Mouse (Mus musculus) layer of hippocampus, postnatal 25 days (tissue): Measurements from ENCODE around the gene Synm. TPM values are rescaled to one million over a fixed set of nuclear protein-coding genes. Genes with fewer than 3 reads are reported as not detected.
A peak's percentile ranks its signal among the peaks of the same experiment; 100 is the strongest.

Experiments used
- DNase-seq, 2 experiments: peaks; one replicate each; pipeline ENCODE4 v3.0.0; 2022; ENCODE audit warnings: mixed read lengths in 2 of 2, low spot score in 1 of 2; ENCODE audit errors: extremely low spot score in 1 of 2
- total RNA-seq, 2 experiments: library from RNA; stranded (reverse); gene quantifications; 2 replicates each; pipeline ENCODE4 v1.2.3; 2021

The Synm gene
- total RNA-seq: 10 to 100 TPM; 18.9 to 19.5 TPM

DNA sequence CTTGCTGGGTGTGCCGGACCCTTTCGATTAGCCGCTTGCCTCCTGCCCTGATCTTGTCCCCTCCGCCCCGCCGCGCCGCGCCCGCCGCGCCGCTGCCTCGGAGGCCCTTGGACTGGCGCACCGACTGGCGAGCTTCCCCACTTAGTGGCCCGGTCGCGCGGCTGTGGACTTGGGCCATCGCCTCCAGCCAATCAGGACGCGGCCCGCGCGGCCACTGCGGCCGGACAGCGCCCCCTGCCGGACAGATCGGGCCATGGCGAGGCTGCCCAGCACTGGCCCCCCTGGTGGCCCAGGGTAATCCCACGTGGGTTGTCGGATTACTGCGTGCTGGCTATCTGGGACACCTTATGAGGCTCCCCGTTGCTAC, at the start of gene Synm:
Synm (minus strand) TSS at position 114 of the 367 bp plus-strand sequence.
- DNase-seq: peak; percentile 97 to 98

DNA sequence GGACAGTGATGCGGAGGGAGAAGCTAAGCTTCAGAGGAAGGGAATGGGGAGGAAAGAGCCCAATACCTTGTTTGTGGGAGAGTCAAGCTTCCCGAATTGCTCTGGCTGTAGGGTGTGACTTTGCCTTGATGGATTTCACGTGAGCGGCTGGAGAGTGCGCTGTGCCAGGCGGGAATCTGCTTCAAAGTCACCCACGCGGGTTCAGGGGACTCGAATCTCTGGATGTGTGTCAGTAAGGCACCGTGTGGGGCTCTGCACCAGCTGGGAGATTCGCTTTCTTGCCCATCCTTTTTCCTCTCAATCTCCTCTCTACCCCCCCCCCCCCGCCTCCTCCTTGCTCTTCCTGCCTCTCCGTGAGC, 44.3 kb upstream of the Synm start:
- DNase-seq: no peak

DNA sequence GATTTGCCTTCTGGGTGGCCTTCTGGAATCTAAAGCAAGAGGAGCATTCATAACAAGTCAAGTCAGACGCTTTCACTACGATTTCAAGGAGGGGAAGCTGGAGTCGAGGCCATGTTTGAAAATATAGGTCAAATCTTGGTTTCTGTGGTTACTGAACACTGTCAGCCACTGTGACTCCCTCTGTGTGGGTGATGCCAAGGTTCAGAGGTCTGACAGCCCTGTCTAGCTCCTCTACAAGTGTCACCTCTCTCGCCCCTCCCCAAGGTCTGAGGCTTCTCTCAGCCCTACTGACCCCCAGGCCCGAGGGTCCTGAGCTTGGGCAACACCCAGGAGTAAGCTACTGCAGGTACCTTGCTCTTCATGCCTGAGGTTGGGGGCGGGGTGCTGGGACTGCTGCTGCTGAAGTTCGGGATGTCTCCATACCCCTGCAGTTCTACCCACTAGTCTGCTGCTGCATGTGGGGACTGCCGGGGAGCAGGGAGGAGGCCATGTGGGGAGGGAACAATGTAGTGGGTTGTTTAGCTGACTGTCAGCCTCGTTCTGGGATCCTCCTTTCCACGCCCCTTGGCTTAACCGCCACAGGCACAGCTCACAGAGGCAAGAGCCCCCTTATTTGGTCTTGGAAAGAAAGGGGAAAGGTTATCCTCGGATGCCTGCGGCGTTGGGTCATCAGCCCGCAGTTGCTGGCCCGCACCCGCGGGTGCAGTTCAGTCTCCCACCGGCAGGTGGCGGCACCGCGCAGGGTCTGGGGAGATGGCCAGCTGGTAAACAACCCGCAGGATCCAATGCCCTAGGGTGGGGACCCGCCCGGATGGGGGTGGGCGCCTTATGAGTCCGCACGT, 43.7 kb upstream of the Synm start:
- peak; percentile 91 to 92 for DNase-seq

DNA sequence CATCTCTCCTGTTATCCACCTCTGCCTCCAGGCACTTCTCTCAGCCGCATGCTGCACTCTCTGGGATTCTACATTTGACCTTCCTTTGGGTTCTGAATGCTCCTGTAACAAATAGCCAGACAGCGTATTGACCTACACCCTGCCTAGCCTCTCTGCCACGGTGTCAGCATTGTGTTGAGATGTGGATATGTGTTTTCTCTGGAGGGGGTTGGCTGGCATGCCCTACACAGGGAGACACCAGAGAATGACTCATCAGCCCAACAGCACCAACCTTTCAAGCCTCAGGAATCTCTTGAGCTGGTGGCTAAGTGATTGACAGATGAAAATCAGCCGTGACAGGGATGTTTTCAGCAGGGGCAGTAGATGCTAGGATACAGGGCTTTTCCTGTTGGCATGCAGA, 41.5 kb upstream of the Synm start:
- no peak for DNase-seq

DNA sequence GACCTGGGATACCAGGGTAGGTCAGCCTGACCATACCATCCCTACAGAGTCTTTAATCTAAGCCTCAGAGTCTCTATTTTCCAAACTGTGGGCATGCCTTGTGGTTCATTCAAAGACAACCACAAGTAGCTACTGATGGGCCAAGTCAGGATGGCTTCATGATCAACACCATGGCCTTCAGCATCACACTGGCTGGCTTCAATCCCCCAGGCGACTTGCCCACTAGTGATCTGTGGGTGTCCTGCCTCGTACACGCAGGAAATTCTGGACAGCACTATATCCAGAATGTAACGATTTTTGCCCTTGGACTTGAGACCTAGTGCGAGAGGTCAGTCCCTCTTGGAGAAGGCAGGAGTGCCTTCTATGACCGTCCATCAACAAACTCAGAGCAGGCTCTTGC, 41.0 kb upstream of the Synm start:
- no peak for DNase-seq

DNA sequence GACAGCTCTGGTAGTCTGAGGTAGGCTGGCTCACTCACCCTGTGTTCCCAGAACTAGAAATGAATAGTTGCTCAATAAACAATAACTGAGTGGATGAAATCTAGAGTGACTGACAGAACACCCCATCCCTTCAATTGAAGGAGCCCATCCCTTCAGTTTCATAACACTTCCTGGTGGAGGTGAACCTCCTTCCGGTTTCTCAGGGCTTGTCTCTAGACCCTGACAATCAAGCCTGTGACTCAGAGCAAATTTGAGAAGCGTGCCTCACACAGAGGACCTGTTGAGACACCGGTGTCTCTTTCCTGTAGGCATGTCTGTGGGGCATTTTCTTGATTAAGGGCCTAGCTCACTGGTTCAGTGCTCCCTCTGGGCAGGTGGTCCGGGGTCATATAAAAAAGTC, 38.9 kb upstream of the Synm start:
- no peak for DNase-seq

DNA sequence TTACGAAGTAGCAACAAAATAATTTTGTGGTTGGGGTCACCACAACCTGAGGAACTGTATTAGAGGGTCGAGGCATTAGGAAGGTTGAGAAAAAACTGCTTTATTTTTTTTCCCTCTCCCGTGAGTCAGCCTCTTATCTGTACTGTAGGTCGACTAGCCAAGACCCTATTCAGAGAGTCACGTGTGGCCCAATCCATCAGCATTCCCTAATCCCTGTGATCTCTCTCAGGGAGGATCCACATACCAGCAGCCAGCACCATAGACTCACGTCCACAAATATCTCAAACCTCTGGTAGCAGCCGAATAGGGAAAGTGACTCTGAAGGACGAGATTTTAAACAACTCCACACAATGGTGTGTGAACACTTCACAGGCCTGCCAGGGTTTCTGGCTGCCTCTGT, 37.5 kb upstream of the Synm start:
- no peak for DNase-seq

DNA sequence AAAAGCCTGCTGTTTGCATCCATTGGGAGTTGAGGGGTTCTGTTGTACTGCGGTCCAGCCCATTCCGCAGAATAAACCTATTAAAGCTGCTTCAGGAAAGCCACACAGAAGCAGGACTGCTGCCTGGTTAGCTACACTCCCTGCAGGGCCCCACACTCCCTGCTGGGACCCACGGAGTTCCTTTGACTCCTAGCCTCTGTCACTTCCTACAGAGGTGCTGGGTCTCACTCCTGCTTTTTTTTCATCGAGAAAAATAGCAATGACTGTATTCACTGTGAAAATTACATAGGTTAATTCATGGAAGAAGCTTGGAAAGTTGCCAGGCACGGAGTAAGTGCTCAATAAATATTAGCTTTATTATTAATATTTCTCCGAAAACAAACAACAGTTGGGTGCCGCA, 33.9 kb upstream of the Synm start:
- DNase-seq: no peak

DNA sequence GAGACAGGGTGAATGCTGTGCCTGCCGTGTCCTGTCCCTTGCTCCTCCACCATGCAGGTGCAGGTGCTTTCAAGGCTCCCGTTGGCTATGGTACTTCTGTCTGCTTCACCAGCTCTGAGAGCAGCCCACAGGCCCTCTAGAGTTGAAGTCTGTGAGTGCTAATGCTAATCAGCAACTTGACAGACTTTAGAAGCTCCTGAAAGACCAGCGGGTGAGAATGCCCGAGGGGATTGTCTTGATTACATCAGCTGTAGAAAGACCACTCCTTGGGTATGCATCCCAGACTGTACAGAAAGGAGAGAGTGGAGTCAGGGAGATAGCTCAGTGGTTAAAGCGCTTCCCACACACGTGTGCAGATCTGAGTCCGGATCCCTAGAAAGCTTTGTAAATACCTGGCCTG, 31.7 kb upstream of the Synm start:
- no peak for DNase-seq

DNA sequence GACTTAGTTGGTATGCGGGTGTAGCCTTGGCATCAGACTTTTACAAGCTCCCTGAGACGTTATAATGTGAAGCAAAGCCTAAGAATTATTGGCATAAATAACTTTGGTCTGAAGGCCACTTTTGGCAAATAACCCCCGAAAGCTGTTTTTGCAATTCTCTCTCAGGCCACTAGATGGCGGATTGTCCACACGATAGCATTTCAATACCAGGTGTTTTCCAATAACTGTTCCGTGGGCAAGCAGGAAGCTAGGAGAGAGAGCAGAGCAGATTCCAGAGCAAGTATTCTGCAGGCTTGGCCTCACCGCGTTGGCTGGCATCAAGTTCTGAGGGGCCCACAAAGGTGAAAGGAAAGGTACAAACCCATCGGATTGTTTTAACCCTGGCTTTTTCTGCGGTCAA, 29.2 kb upstream of the Synm start:
- DNase-seq: peak; percentile 58 to 73

DNA sequence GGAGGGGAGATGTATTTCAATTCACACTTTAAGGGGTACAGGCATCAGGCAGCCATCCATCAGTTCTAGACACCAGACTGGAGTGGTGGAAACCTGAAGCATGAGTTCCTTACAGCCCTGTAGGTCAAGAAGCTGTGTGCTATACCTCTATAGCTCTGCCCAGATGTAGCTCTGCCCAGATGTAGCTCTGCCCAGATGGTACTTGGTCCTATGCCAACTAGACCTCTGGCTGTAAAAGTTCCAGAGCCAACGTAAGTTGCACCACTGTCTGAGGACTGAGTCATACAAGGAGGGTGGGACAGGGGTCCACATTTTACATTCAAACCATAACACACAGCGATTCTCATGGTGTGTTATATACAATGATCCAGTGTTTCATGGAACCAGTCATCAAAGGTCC, 28.3 kb upstream of the Synm start:
- no peak for DNase-seq

DNA sequence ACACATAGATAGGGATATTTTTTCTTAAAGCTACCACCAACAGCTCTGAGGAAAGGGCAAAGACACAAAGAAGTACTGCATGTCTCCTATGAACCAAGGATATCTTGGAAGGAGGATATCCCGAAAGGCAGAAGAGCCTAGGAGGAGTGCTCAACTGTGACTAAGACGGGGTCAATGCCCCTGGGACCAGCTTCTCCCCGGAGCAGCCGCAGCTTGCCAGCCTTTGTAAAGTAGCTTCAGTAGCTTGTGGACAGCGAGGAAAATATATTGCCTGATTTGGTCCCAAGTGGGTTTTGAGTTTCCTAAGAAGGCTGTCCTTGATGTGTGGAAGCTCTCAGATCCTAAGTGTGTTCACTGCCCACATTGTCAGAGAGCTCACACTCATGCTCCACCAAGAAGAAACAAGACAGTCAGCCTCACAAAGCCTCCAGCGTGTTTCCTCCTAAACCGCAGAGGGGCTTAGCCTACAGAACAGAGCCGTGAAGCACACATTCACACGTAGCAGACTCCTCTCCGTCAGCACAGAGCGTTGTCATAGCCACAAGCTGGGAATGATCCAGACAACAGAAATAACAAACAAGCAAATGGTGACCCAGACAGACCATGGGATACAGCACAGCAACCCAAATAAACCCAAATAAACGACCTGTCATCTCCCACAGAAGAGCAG, 17.2 kb upstream of the Synm start:
- DNase-seq: peak in 1 of 2 experiments; percentile 10

DNA sequence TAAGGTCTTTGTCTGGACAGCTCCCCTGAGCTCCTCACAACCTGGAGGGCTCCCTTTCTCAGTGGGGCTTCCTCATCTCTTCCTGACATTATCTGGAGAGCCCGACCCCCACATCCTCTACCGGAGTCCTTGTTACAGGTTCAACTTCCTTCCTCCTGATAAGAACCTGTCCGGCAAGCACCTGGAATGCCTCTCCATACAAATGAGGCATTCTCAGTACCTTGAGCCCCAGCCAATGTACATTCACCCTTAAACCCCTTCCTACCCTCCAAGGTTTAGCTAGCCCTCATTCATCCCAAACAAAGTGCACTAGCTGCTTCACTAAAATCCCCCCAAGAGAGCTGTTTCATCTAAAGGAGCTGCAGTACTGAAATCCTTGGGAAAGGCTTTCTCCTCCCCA, 16.1 kb upstream of the Synm start:
- DNase-seq: no peak

DNA sequence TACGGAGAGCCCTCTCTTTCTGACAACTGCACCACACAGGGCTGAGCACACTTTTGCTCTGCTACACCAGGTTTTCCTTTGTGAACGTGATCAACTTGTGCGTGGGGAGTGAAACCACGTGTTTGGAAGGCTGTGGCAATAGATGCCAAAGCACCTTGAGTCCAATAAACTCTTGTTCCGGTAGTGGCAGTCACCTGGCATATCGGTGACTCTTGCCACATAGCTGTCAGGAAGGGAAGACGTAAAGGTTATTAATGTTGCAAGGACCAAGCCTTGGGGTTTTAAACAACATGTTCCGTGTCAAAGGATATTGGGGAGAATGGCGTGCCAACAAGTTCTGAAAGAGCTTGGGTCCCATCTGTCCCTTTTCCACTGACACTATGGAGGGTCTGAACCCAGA, 12.7 kb upstream of the Synm start:
- no peak for DNase-seq

DNA sequence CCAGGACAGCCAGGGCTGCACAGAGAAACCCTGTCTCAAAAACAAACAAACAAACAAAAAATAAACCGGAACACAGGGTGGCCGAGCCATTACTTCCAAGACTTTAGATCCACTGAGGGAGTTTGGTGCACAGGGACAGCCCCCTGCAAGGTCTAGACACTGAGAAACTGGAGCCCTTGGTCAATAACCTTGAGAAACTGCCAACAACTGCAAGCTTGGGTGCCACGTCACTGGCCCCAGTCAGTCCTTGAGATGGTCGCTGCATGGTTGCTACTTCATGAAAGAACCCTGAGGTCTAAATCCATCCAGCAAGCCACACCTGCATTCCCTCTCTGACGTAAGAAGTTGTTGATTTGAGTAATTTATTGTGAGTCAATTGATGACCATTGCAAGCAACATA, 9.9 kb upstream of the Synm start:
- no peak for DNase-seq

DNA sequence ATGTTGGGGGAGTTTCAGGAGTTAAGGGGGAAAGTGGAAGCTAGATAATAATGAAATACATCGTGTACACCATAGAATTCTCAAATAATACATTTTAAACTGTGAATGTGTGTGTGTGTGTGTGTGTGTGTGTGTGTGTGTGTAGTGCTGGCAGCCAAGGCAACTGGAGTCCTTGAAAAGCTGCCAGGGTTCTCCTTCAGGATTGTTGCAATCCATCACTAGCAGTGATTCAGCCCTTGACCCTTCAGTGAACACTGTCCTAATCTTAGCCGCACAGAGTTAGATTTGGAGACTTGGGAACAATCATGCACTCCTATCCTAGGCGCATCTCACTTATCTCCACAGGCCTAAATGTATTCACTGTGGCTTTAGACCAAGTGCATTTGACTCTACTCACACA, 8.6 kb upstream of the Synm start:
- no peak for DNase-seq

DNA sequence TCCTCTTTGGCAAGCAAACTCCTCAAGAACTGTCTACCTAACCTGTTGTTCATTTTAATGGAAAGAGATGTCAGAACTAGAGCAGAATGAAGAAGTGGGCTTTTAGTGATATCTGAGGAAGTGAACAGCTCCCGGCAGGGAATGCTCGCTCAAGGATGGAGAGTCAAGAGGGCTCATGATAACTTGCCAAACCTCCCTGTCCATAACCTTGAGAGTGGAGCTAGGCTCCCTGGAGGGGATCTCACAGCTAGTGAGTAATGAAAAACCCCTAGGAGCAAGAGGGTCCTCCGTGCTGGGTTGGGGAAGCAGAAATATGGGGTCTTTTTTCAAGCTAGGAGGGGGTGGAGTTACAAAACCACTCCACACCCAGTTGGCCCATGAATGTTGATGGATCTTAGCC, 4.1 kb upstream of the Synm start:
- no peak for DNase-seq

DNA sequence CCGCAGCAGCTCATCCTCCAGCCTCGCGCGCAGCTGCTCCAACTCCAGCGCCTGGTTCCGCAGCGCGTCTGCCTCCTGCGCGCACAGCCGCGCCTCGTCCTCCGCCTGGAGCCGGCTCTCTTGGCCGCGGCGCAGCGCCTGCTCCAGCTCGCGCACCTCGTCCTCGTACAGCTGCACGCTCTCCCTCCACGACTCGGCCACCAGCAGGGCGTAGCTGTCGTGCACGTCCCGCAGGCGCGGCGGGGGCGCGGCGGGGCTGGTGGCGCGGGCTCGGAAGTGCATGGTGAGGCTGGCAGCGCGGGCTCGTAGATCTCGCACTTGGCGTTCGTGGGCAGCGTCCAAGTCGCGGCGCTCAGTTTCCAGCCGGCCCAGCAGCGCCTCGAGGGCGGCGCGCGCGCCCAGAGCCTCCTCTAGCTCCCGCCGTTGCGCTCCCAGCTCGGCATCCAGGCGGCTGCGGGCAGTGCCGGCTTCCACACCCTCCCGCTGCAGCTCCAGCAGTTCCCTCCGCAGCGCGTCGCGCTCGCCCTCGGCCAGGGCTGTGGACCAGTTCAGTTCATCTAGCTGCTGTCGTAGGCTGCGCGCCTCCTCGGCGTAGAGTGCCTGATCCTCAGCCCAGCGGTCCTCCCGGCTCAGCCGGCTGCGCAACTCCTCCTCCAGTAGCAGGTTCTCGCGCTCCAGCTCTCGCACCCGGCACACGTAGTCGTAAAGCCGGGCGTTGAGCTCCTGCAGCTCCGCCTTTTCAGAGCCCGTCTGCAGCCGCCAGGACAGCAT, 499 bp downstream of the Synm start:
- peak; percentile 46 to 63 for DNase-seq

DNA sequence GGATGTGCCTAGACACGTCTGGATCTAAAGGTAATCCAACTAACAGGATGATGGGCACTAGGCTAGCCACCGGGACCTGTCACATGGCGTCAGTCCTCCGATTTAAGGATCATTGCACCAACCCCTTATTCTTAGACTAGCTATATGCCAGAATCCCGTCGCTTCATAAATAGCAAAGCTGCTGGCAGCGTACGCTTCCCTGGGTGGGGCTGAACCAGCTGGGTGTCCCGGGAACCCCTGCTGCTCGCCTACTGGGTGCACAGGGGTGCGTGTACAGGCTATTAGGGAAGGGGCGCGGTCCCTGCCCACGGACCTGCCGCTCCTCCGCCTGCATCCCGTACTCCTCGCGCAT, 1.1 kb downstream of the Synm start:
- DNase-seq: peak in 1 of 2 experiments; percentile 36

DNA sequence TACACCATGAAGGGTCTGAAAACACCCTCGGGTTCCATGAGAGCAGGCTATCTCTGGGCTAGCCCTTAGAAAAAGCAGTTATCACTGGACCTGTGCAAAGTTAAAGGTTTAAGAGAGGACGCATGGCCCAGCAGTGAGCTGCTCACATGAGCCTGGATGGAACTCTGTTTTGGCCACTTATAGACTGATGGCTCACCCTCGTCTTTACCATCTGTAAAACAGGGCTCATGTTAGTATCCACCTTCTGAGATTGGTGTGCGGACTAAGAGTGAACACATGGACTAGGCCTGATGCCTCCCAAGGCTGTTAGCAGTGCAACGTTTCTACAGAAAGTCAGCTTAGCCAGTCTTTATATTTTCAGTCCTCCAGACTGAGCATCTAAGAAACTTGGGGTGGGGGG, 2.9 kb downstream of the Synm start:
- DNase-seq: no peak

DNA sequence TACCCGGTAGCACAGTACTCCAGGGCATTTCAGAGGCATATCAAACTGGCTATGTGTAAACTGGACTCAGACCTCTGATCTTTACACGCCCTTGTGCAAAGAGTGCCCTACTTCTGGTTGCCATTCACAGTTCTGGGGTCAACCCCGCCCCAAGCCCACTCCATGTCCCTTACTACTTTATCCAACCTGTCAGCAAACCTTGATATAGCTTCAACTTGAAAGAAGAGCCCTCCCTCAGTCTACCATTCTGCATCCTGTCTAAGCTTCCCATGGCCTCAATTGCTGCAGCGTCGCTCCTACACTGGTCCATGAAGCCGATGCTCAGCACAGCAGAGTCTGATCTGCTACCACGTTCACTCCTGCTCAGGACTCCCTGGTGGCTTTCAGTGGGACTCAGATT, 4.2 kb downstream of the Synm start:
- no peak for DNase-seq

DNA sequence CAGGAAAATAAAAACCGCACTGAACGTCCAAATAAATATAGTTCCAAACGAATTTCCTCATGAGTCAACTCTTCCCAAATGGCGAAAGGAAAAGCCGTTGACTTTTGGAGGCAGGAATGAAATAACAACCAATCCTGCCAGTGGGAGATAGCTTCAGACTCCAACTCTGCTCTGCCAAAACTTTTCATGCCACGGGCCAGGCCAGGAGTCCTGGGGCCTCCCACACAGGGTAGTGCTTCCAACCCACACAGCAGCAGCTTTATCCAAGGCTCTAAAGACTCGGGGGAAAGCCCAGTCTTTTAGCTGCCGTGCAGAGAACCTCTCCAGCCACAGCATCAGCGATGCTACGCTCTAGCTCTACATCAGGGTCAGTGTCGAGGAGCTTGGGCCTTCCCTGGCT, 4.9 kb downstream of the Synm start:
- no peak for DNase-seq
